Mouse (Mus musculus): Measurements from ENCODE around the gene Ptar1.

Gene Ptar1

GRCm38 (mm10) chr19:23758554-23759321 lies 71.5 kb downstream of the Ptar1 start, which contains the start of gene Apba1:
Apba1 (plus strand) TSS chr19:23758887.
- peak; percentile 74 for DNase-seq (ENCODE audit: low spot score)

GRCm38 (mm10) chr19:23759322-23759945 lies 72.2 kb downstream of the Ptar1 start:
- no peak for DNase-seq (ENCODE audit: low spot score)

GRCm38 (mm10) chr19:23763371-23763770 lies 76.1 kb downstream of the Ptar1 start:
- no peak for DNase-seq (ENCODE audit: low spot score)

- no peak for DNase-seq (ENCODE audit: low spot score)
Observed at GRCm38 (mm10) chr19:23764051-23764450, 76.8 kb downstream of the Ptar1 start.

GRCm38 (mm10) chr19:23768864-23769263 lies 81.6 kb downstream of the Ptar1 start:
- no peak for DNase-seq (ENCODE audit: low spot score)

GRCm38 (mm10) chr19:23770494-23771423 lies 83.5 kb downstream of the Ptar1 start:
- DNase-seq (ENCODE audit: low spot score), result no peak

- no peak for DNase-seq (ENCODE audit: low spot score)
Observed at GRCm38 (mm10) chr19:23771971-23772370, 84.7 kb downstream of the Ptar1 start.

- no peak for DNase-seq (ENCODE audit: low spot score)
Observed at GRCm38 (mm10) chr19:23775356-23775755, 88.1 kb downstream of the Ptar1 start.

- DNase-seq (ENCODE audit: low spot score), result no peak
Observed at GRCm38 (mm10) chr19:23779130-23779529, 91.9 kb downstream of the Ptar1 start.

- no peak for DNase-seq (ENCODE audit: low spot score)
Observed at GRCm38 (mm10) chr19:23780105-23780504, 92.9 kb downstream of the Ptar1 start.

Measured in MN1 (cell line).